Mouse (Mus musculus): ENCODE results near the gene Best3. TPM values are rescaled to one million over a fixed set of nuclear protein-coding genes. Genes with fewer than 3 reads are reported as not detected.

Gene Best3
- polyA plus RNA-seq, 1 experiment, result 0.06 TPM

DNA sequence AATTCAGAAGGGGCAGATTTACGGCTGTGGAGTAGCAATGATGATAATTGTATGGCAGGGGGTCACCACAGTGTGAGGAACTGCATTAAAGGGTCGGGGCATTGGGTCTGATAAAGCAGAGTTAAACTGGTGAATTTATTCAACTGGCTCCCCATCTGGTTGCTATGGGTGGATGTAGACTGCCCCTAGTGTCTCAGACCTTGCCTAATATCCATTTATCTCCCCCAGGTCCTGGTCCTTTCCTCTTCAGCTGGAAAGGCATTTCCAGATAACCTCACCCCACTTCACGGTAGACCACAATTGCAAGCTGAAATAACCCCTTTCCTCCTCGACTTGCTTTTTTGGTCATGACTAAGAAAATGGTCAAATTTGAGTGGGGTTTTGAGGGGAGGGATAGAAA is 8.7 kb upstream of the Best3 start:
- WGBS, result 38% methylated on average over 4 of the region's 4 CpGs
- no peak for DNase-seq (ENCODE audit: low read depth, low spot score)

DNA sequence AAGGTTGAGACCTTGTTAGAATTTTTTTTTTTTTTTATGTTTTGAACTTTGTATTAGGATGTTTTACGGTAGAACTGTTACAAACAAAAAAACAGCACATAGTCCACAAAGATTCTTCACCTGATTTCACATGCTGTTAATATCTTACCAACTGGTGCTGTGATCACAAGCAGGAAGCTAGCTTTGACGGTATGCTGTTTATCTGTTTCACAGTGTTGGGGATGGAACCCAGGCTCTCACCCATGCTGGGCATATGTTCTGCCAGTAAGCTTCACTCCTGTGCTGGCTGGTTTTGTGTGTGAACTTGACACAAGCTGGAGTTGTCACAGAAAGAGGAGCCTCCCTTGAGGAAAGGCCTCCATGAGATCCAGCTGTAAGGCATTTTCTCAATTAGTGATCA is 8.3 kb upstream of the Best3 start:
- DNase-seq (ENCODE audit: low read depth, low spot score), result no peak
- WGBS, result 62% methylated on average over 2 of the region's 2 CpGs

DNA sequence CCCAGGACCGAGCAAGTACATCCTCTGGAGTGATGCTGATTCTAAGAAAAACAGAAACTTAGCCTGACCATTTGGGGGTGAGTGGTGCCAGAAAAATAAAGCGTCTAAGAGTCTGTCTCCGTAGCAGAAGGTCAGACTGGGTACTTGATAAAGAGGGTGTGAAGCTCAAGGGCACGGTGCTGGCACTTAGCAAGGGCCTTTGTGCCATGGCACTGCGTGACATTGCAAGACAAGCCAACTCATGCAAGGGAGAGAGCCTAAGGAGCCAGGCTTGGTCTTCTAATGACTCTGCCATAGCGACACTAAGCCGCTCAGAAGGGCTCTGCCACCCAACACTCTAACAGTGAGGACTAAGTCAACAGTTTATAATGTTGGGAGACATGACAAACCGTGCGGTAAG is 7.3 kb upstream of the Best3 start:
- DNase-seq (ENCODE audit: low read depth, low spot score), result no peak
- WGBS, result 86% methylated on average over 9 of the region's 9 CpGs

- no peak for DNase-seq (ENCODE audit: low read depth, low spot score)
- 76% methylated on average over 4 of the region's 4 CpGs for WGBS
These were observed 5.8 kb upstream of the Best3 start for GRCm38 (mm10) chr10:116980273-116980672.

GRCm38 (mm10) chr10:116980888-116981287 is 5.2 kb upstream of the Best3 start:
- 73% methylated on average over 3 of the region's 3 CpGs for WGBS
- no peak for DNase-seq (ENCODE audit: low read depth, low spot score)

DNA sequence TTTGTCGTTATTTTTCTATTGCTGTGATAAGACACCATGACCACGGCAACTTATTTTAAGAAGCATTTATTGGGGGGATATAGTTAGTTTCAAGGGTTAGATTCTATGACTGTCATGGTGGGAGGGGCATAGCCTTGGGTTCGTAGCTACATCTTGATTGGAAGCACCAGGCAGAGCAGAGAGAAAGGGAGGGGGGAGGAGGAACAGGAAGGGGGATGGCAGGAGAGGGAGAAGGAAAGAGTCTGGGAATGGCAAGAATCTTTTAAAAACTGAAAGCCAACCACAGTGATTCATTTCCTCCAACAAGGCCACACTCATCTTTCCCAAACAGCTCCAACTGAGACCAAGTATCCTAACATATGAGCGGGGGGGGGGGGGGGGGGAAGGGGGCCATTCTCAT is 3.6 kb upstream of the Best3 start:
- no peak for DNase-seq (ENCODE audit: low read depth, low spot score)
- 68% methylated on average over 4 of the region's 4 CpGs for WGBS

GRCm38 (mm10) chr10:116984836-116985235 is 1.3 kb upstream of the Best3 start:
- WGBS, result 59% methylated on average over 12 of the region's 12 CpGs
- DNase-seq (ENCODE audit: low read depth, low spot score), result no peak

DNA sequence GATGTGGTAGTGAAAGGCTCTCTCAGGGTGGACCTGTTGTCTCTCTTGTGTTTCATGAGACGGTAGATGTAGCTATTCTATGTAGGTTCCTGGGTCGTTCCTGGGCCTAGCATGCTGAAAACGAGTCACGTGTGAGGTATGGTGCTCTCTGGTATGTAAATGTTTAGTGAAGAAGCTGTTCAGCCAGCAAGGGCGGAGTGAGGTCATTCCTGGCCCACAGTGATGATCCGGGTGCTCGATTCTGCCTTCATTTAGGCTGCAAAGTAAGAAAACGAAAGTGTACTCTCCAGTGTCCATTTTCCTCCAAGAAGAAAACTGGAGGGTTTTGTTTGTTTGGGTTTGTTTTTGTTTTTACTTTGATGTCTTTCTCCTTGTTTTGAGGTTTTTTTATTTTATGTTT is 7.9 kb downstream of the Best3 start:
- WGBS, result 47% methylated on average over 8 of the region's 8 CpGs
- DNase-seq (ENCODE audit: low read depth, low spot score), result no peak

DNA sequence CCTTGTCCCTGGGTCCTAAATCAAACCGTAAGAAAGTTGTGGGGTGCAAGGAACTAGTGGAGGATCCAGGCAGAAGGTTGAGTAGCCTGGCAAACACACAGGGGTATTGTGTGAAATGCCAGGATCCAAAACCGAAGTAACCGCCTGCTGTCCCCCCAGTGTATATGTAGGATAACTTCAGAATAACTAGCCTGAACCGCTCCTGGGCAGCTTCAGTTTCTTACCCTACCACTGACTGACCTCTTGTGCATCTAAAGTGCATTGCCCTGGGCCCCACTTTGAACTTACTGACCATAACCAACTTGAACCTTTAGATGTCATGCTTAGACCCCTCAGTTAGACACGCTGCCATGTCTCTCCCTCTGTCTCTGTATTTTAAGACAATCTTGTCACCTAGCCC is 9.0 kb downstream of the Best3 start:
- no peak for DNase-seq (ENCODE audit: low read depth, low spot score)
- 89% methylated on average over 5 of the region's 5 CpGs for WGBS

- no peak for DNase-seq (ENCODE audit: low read depth, low spot score)
- 52% methylated on average over 6 of the region's 6 CpGs for WGBS
These were observed 9.6 kb downstream of the Best3 start for GRCm38 (mm10) chr10:116995584-116996235.

GRCm38 (mm10) chr10:116996236-116996600 is 10.1 kb downstream of the Best3 start:
- 10% methylated on average over 6 of the region's 6 CpGs for WGBS
- peak; percentile 63 for DNase-seq (ENCODE audit: low read depth, low spot score)

- no peak for DNase-seq (ENCODE audit: low read depth, low spot score)
- WGBS, result 53% methylated on average over 17 of the region's 17 CpGs
These were observed 12.8 kb downstream of the Best3 start for GRCm38 (mm10) chr10:116998716-116999455.

DNA sequence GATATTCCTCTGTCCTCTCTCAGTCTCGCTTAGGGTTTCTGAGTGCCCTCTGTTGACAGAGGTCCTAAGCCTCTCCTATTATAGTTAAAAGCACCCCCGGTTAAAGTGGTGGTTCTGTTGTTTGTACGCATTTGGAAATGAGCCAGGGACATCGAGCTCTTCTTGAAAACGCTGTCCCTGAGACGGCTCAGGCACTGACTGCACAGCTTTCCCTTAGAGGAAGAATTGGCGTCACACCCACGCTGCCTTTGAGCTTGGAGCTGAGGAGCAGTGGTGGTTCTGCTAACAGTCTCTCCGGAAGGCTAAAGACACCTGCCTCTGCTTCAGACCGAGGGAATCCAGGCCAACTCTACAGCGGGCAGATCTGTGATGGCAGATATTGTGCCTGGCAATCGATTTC is 14.9 kb downstream of the Best3 start:
- 41% methylated on average over 12 of the region's 12 CpGs for WGBS

DNA sequence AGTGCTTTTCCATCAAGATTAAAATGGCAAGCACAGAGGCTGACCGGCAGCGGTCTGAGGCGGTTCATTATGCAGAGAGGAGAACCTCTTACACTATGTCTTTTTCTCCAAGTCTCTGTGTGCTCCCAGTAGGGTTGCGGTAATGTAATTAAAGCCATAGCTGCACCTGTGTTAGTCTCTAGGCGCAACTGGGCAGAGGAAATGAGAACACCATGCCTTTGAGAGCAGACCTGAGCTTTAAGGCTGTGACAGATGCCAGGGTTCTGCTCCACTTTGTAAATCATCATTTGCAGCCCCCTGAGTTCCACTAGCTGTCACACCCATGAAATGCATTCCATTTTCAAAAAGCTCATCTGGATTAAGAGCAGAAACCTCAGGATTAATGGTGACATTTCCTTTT is 18.6 kb downstream of the Best3 start:
- no peak for DNase-seq (ENCODE audit: low read depth, low spot score)
- WGBS, result 88% methylated on average over 5 of the region's 5 CpGs

More for the DNA sequence above, 14.9 kb downstream of the Best3 start:
- DNase-seq (ENCODE audit: low read depth, low spot score), result no peak

- WGBS, result 50% methylated on average over 12 of the region's 12 CpGs
- no peak for DNase-seq (ENCODE audit: low read depth, low spot score)
These were observed 19.8 kb downstream of the Best3 start for GRCm38 (mm10) chr10:117005707-117006464.

GRCm38 (mm10) chr10:117009691-117010090 is 23.6 kb downstream of the Best3 start:
- DNase-seq (ENCODE audit: low read depth, low spot score), result no peak
- 73% methylated on average over 6 of the region's 6 CpGs for WGBS

DNA sequence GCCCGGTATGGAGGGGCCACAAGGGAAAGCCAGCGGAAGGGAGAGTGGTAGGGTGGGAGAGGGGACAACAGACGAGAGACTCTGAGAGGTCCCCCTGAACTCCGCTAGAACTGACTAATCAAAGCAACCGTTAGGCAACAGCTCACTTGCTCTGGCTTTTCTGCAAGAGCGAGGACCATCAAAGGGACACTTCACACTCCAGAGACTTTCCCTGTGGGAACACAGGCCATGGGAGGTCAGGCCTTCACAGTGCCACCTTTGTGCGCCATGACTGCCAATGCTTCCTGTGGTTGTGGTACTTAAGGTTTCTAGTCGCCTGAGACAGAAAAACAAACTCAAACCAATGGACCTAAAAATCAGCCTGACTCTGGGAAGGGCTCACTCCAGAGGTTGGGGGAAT is 24.9 kb downstream of the Best3 start:
- no peak for DNase-seq (ENCODE audit: low read depth, low spot score)
- 90% methylated on average over 8 of the region's 8 CpGs for WGBS

DNA sequence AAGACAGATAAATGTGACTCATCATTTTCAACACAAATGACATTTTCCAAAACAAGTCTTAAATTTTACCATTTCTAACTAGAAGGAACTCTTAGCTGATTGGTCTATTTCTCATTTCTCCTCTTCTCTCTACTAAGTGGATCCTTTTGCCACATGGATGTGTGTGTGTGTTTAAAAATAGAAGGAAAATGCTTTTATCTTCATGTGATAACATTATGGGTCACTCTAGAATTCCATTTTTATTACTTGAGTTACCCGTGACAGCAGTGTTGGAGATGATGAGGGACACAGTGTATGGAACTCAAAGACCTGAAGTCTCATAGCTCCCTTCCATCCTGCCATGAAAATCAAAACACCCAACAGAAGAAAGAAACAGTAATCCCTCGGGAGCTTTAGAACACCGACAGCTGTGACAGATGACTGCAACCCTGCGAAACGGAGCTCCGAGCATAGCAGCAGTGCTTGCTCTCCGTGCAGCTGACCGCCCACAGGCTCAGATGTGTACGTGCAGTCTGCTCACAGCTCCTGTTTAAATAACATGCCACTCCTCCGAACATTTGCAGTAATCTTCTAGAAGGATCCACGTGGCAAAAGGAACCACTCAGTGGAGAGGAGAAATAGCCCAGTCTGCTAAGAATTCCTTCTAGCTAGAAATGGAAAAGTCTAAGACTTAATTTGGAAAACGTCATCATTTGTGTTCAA is 27.7 kb downstream of the Best3 start:
- 18% methylated on average over 12 of the region's 12 CpGs for WGBS
- no peak for DNase-seq (ENCODE audit: low read depth, low spot score)

GRCm38 (mm10) chr10:117014565-117014964 is 28.5 kb downstream of the Best3 start:
- WGBS, result 68% methylated on average over 5 of the region's 5 CpGs

GRCm38 (mm10) chr10:117018281-117018840 is 32.2 kb downstream of the Best3 start:
- 83% methylated on average over 7 of the region's 7 CpGs for WGBS
- DNase-seq (ENCODE audit: low read depth, low spot score), result no peak

More at GRCm38 (mm10) chr10:117014565-117014964, 28.5 kb downstream of the Best3 start:
- DNase-seq (ENCODE audit: low read depth, low spot score), result no peak
